Mouse (Mus musculus) thymus, adult 2 months (tissue): ENCODE results near the gene Ptcra. TPM values are rescaled to one million over a fixed set of nuclear protein-coding genes. Genes with fewer than 3 reads are reported as not detected.
A peak's percentile ranks its signal among the peaks of the same experiment; 100 is the strongest.

Source experiments
- DNase-seq: peaks from one replicate; pipeline ENCODE4 v3.0.0; 2021
- H3K27ac ChIP-seq: fragments of 200-500 bp; 2 replicates; pipeline ENCODE4 v1.5.1; 2012; ENCODE audit warnings: low read length, control low read depth; ENCODE audit not compliant: control insufficient read depth, insufficient read depth
- H3K27me3 ChIP-seq: fragments of 200-500 bp; 2 replicates; pipeline ENCODE4 v1.6.1; 2012; ENCODE audit warnings: mild to moderate bottlenecking, low read length, moderate library complexity, mixed read lengths; ENCODE audit not compliant: control insufficient read depth, insufficient read depth
- H3K36me3 ChIP-seq: fragments of 200-500 bp; 2 replicates; pipeline ENCODE4 v1.6.1; 2012; ENCODE audit warnings: mild to moderate bottlenecking, low read length, moderate library complexity; ENCODE audit not compliant: control insufficient read depth, insufficient read depth
- H3K4me1 ChIP-seq: fragments of 200-500 bp; replicated peaks from 2 replicates; pipeline ENCODE4 v1.6.1; 2012; ENCODE audit warnings: low read length; ENCODE audit not compliant: control insufficient read depth, insufficient read depth
- H3K4me3 ChIP-seq: fragments of 200-500 bp; 2 replicates; pipeline ENCODE4 v1.5.1; 2012; ENCODE audit warnings: mild to moderate bottlenecking, low read length, control low read depth, moderate library complexity; ENCODE audit not compliant: control insufficient read depth, insufficient read depth
- CTCF ChIP-seq: fragments of 200-500 bp; IDR thresholded peaks from 2 replicates; pipeline ENCODE4 v1.5.1; 2012; ENCODE audit warnings: mild to moderate bottlenecking, control low read depth, low read length, moderate library complexity, borderline replicate concordance; ENCODE audit not compliant: control insufficient read depth, poor library complexity, insufficient read depth; ENCODE audit errors: extremely low read depth
- POLR2A ChIP-seq: fragments of 200-500 bp; IDR thresholded peaks from 2 replicates; pipeline ENCODE4 v1.6.1; 2012; ENCODE audit warnings: mild to moderate bottlenecking, low read length, control low read depth, moderate library complexity; ENCODE audit not compliant: control insufficient read depth, poor library complexity, insufficient read depth; ENCODE audit errors: extremely low read depth
- WGBS: fragments of 180-500 bp; shearing (Covaris S2); methylation state at CpG from one replicate; pipeline ENCODE4 v1.1.7; 2018; 5-methylcytosine and 5-hydroxymethylcytosine counted together
- polyA plus RNA-seq: library from polyadenylated mRNA; depleted of rRNA; stranded (reverse); fragments of >200 nt; gene quantifications from 2 replicates; pipeline ENCODE4 v1.2.3, GENCODE M21; 2012

Ptcra gene
- polyA plus RNA-seq, 1 experiment = 126 TPM

GRCm38 (mm10) chr17:46782341-46783221, 19.1 kb upstream of the Ptcra start, which contains the start of gene Rpl7l1:
Gene Rpl7l1 (minus strand): TSS chr17:46782672.
- H3K27me3 ChIP-seq = no peaks in the 10 kb centered on the region
- DNase-seq = peak; percentile 90
- H3K4me3 ChIP-seq = peak within 1 kb of the TSS; percentile 77
- H3K27ac ChIP-seq = peak within 1 kb of the TSS; percentile 77
- WGBS = under 1% methylated on average over 44 of the region's 44 CpGs
- no peaks in the 10 kb centered on the region; the same call in 1 of the 2 replicates for H3K4me1 ChIP-seq
- peak; percentile 75 for TF ChIP-seq POLR2A
- TF ChIP-seq CTCF = no peak
- H3K36me3 ChIP-seq = peaks cover 30% of the 10 kb centered on the region

- Histone ChIP-seq H3K4me1 (no peaks in the 10 kb centered on the region; the same call in 1 of the 2 replicates), H3K27ac (peak overlapping the region; percentile 74; the same call in 1 of the 2 replicates), H3K27me3 (no peaks in the 10 kb centered on the region), H3K4me3 (peak overlapping the region; percentile 77), H3K36me3 (peaks cover 36% of the 10 kb centered on the region)
- TF ChIP-seq CTCF (no peak), POLR2A (no peak)
- WGBS = 4% methylated on average over 11 of the region's 11 CpGs
- no peak for DNase-seq
Measured at GRCm38 (mm10) chr17:46781876-46782275, 18.4 kb upstream of the Ptcra start.

GRCm38 (mm10) chr17:46776087-46776486, 12.6 kb upstream of the Ptcra start:
- WGBS = 97% methylated on average over 3 of the region's 3 CpGs
- no peak for TF ChIP-seq CTCF
- no peak for TF ChIP-seq POLR2A
- H3K4me1 ChIP-seq = peaks cover 11% of the 10 kb centered on the region
- H3K36me3 ChIP-seq = peaks cover 54% of the 10 kb centered on the region
- H3K27me3 ChIP-seq = no peaks in the 10 kb centered on the region
- no peak for DNase-seq
- H3K27ac ChIP-seq = no peak overlapping the region
- no peak overlapping the region for H3K4me3 ChIP-seq

GRCm38 (mm10) chr17:46775070-46775469, 11.6 kb upstream of the Ptcra start:
- Histone ChIP-seq H3K27ac (no peak overlapping the region), H3K4me1 (peaks cover 11% of the 10 kb centered on the region), H3K36me3 (peaks cover 48% of the 10 kb centered on the region), H3K27me3 (no peaks in the 10 kb centered on the region), H3K4me3 (no peak overlapping the region)
- no peak for TF ChIP-seq CTCF
- TF ChIP-seq POLR2A = no peak
- WGBS = 95% methylated on average over 9 of the region's 9 CpGs
- no peak for DNase-seq

GRCm38 (mm10) chr17:46774131-46774472, 10.6 kb upstream of the Ptcra start:
- Histone ChIP-seq H3K27me3 (no peaks in the 10 kb centered on the region), H3K36me3 (peaks cover 38% of the 10 kb centered on the region), H3K4me1 (peaks cover 14% of the 10 kb centered on the region), H3K27ac (no peak overlapping the region), H3K4me3 (no peak overlapping the region)
- 66% methylated on average over 2 of the region's 2 CpGs for WGBS
- no peak for TF ChIP-seq CTCF
- no peak for TF ChIP-seq POLR2A
- DNase-seq = no peak

- H3K36me3 ChIP-seq = peaks cover 32% of the 10 kb centered on the region
- 11% methylated on average over 20 of the region's 20 CpGs for WGBS
- H3K4me3 ChIP-seq = peak overlapping the region; percentile 81
- no peaks in the 10 kb centered on the region for H3K27me3 ChIP-seq
- DNase-seq = no peak
- H3K27ac ChIP-seq = no peak overlapping the region
- peaks cover 16% of the 10 kb centered on the region for H3K4me1 ChIP-seq
- TF ChIP-seq CTCF = 0 out of 2 replicates have a peak, but pooled peaks have one; percentile 23
- no peak for TF ChIP-seq POLR2A
Measured at GRCm38 (mm10) chr17:46773278-46774130, 10.0 kb upstream of the Ptcra start.
